Mouse (Mus musculus) cortical plate, adult 2 months (tissue): ENCODE measurements around the gene E130114P18Rik.

Source experiments
- CTCF ChIP-seq: fragments of 200-500 bp; IDR thresholded peaks from 2 replicates; pipeline ENCODE4 v1.5.1; 2011; ENCODE audit warnings: mild to moderate bottlenecking, control low read depth, low read length; ENCODE audit not compliant: insufficient read depth; ENCODE audit errors: extremely low read depth
- POLR2A ChIP-seq: fragments of 200-500 bp; IDR thresholded peaks from 2 replicates; pipeline ENCODE4 v1.6.1; 2011; ENCODE audit warnings: mild to moderate bottlenecking, low read length, control low read depth; ENCODE audit not compliant: insufficient read depth; ENCODE audit errors: extremely low read depth

- TF ChIP-seq CTCF = no peak
- TF ChIP-seq POLR2A = no peak
Measured at GRCm38 (mm10) chr4:97776388-97777080, 1.3 kb downstream of the E130114P18Rik start.
